Mouse (Mus musculus) erythroblast, embryonic 14.5 days (primary cell): ENCODE results near the gene Ube2q2. TPM values are rescaled to one million over a fixed set of nuclear protein-coding genes. Genes with fewer than 3 reads are reported as not detected.
"Not testable (repeated sequence)": the region's sequence is repeated elsewhere in the genome, so short reads cannot be mapped to it uniquely, and the experiment has no call there.

ENCODE experiments used
- H3K27me3 ChIP-seq: 2 replicates; pipeline ENCODE4 v1.6.1; 2012; ENCODE audit warnings: inconsistent platforms; ENCODE audit not compliant: control insufficient read depth
- H3K36me3 ChIP-seq: 2 replicates; pipeline ENCODE4 v1.6.1; 2012; ENCODE audit warnings: mild to moderate bottlenecking, inconsistent platforms; ENCODE audit not compliant: control insufficient read depth
- H3K4me1 ChIP-seq: 2 replicates; pipeline ENCODE4 v1.6.1; 2012; ENCODE audit warnings: inconsistent platforms; ENCODE audit not compliant: control insufficient read depth
- H3K4me3 ChIP-seq: replicated peaks from 2 replicates; pipeline ENCODE3; 2012; ENCODE audit warnings: moderate library complexity, mild to moderate bottlenecking, inconsistent platforms
- H3K9me3 ChIP-seq: 2 replicates; pipeline ENCODE4 v1.6.1; 2012; ENCODE audit warnings: low read length, inconsistent platforms, mixed read lengths; ENCODE audit not compliant: control insufficient read depth
- GATA1 ChIP-seq: IDR thresholded peaks from 2 replicates; pipeline ENCODE4 v1.6.1; 2012; ENCODE audit warnings: low read length, inconsistent platforms, mixed read lengths
- TAL1 ChIP-seq: IDR thresholded peaks from 3 replicates; pipeline ENCODE4 v1.6.1; 2012; ENCODE audit warnings: low read length, inconsistent platforms, mixed read lengths
- polyA plus RNA-seq: library from polyadenylated mRNA; stranded (reverse); fragments of >175 nt; gene quantifications from 2 replicates; pipeline ENCODE4 v1.2.3, GENCODE M21; 2012

The Ube2q2 gene
- polyA plus RNA-seq, 1 experiment, result 1.1 TPM

- Histone ChIP-seq H3K9me3 (peaks cover 2% of the 10 kb centered on the region; the same call in 1 of the 2 replicates), H3K27me3 (no peaks in the 10 kb centered on the region), H3K36me3 (peaks cover 14% of the 10 kb centered on the region), H3K4me1 (no peaks in the 10 kb centered on the region), H3K4me3 (no peak overlapping the region)
- TF ChIP-seq TAL1, result no peak
Observed at GRCm38 (mm10) chr9:55228149-55228548, 79.5 kb downstream of the Ube2q2 start.

- Histone ChIP-seq H3K9me3 (no peaks in the 10 kb centered on the region; the same call in 1 of the 2 replicates), H3K4me1 (no peaks in the 10 kb centered on the region), H3K36me3 (peaks cover 7% of the 10 kb centered on the region), H3K27me3 (no peaks in the 10 kb centered on the region), H3K4me3 (no peak overlapping the region)
- TF ChIP-seq GATA1 (no peak), TAL1 (no peak)
Observed at GRCm38 (mm10) chr9:55229010-55229409, 80.4 kb downstream of the Ube2q2 start.

- H3K36me3 ChIP-seq, result no peaks in the 10 kb centered on the region
Observed at GRCm38 (mm10) chr9:55231544-55231943, 82.9 kb downstream of the Ube2q2 start.

GRCm38 (mm10) chr9:55232110-55232509, 83.5 kb downstream of the Ube2q2 start:
- Histone ChIP-seq H3K4me1 (no peaks in the 10 kb centered on the region), H3K36me3 (no peaks in the 10 kb centered on the region), H3K9me3 (peaks cover 3% of the 10 kb centered on the region)

More at GRCm38 (mm10) chr9:55231544-55231943, 82.9 kb downstream of the Ube2q2 start:
- Histone ChIP-seq H3K27me3 (no peaks in the 10 kb centered on the region), H3K4me1 (no peaks in the 10 kb centered on the region), H3K4me3 (no peak overlapping the region), H3K9me3 (peaks cover 3% of the 10 kb centered on the region)
- TF ChIP-seq TAL1 (no peak), GATA1 (no peak)

GRCm38 (mm10) chr9:55232586-55232985, 83.9 kb downstream of the Ube2q2 start:
- H3K4me1 ChIP-seq, result no peaks in the 10 kb centered on the region
- TF ChIP-seq TAL1 (no peak), GATA1 (no peak)
- no peak overlapping the region for H3K4me3 ChIP-seq
- no peaks in the 10 kb centered on the region for H3K36me3 ChIP-seq
- no peaks in the 10 kb centered on the region for H3K27me3 ChIP-seq
- H3K9me3 ChIP-seq, result peaks cover 3% of the 10 kb centered on the region

More at GRCm38 (mm10) chr9:55232110-55232509, 83.5 kb downstream of the Ube2q2 start:
- no peak overlapping the region for H3K4me3 ChIP-seq
- no peak for TF ChIP-seq TAL1
- TF ChIP-seq GATA1, result no peak
- no peaks in the 10 kb centered on the region for H3K27me3 ChIP-seq

- H3K4me1 ChIP-seq, H3K9me3 ChIP-seq, H3K27me3 ChIP-seq: not testable (repeated sequence)
Observed at GRCm38 (mm10) chr9:55233076-55233475, 84.4 kb downstream of the Ube2q2 start.

GRCm38 (mm10) chr9:55236235-55237165, 87.8 kb downstream of the Ube2q2 start:
- H3K27me3 ChIP-seq, result peaks cover under 1% of the 10 kb centered on the region; the same call in 1 of the 2 replicates
- no peaks in the 10 kb centered on the region for H3K36me3 ChIP-seq
- TF ChIP-seq GATA1 (no peak), TAL1 (no peak)
- peaks cover 3% of the 10 kb centered on the region for H3K9me3 ChIP-seq
- no peaks in the 10 kb centered on the region for H3K4me1 ChIP-seq
- no peak overlapping the region for H3K4me3 ChIP-seq

More at GRCm38 (mm10) chr9:55233076-55233475, 84.4 kb downstream of the Ube2q2 start:
- H3K4me3 ChIP-seq, H3K36me3 ChIP-seq: not testable (repeated sequence)

GRCm38 (mm10) chr9:55240852-55241251, 92.2 kb downstream of the Ube2q2 start:
- Histone ChIP-seq H3K4me3 (no peak overlapping the region), H3K36me3 (no peaks in the 10 kb centered on the region), H3K4me1 (no peaks in the 10 kb centered on the region), H3K9me3 (no peaks in the 10 kb centered on the region), H3K27me3 (peaks cover 9% of the 10 kb centered on the region)
- TF ChIP-seq TAL1 (no peak), GATA1 (no peak)

GRCm38 (mm10) chr9:55241863-55242685, 93.4 kb downstream of the Ube2q2 start:
- H3K27me3 ChIP-seq, result peaks cover 9% of the 10 kb centered on the region
- H3K36me3 ChIP-seq, result no peaks in the 10 kb centered on the region
- no peaks in the 10 kb centered on the region for H3K9me3 ChIP-seq
- H3K4me1 ChIP-seq, result no peaks in the 10 kb centered on the region
- no peak overlapping the region for H3K4me3 ChIP-seq
- TF ChIP-seq TAL1 (no peak), GATA1 (no peak)
